Mouse (Mus musculus) G1E (cell line): ENCODE measurements around the gene Slc35e1. TPM values are rescaled to one million over a fixed set of nuclear protein-coding genes. Genes with fewer than 3 reads are reported as not detected.
A peak's percentile ranks its signal among the peaks of the same experiment; 100 is the strongest.

ENCODE experiments used
- ATAC-seq: 2 replicates; pipeline ENCODE4 v1.8.0; 2016; ENCODE audit warnings: mild to moderate bottlenecking; ENCODE audit not compliant: insufficient number of reproducible peaks, poor library complexity, low FRiP score, severe bottlenecking; ENCODE audit errors: extremely low read depth
- DNase-seq: peaks from one replicate; pipeline ENCODE4 v3.0.0; 2012; ENCODE audit warnings: low spot score
- H3K27me3 ChIP-seq: 2 replicates; pipeline ENCODE4 v1.6.1; 2012; ENCODE audit warnings: mild to moderate bottlenecking, low read length, inconsistent platforms; ENCODE audit not compliant: insufficient read depth
- H3K36me3 ChIP-seq: replicated peaks from 2 replicates; pipeline ENCODE3; 2012; ENCODE audit warnings: mild to moderate bottlenecking, inconsistent platforms
- H3K4me1 ChIP-seq: 2 replicates; pipeline ENCODE4 v1.6.1; 2012; ENCODE audit warnings: low read depth, low read length, inconsistent platforms, mixed read lengths; ENCODE audit not compliant: insufficient read depth
- H3K4me3 ChIP-seq: 2 replicates; pipeline ENCODE4 v1.5.1; 2012; ENCODE audit warnings: low read depth, mild to moderate bottlenecking, inconsistent platforms, low read length, moderate library complexity, mixed read lengths
- H3K9me3 ChIP-seq: replicated peaks from 2 replicates; pipeline ENCODE4 v1.6.1; 2012; ENCODE audit warnings: inconsistent platforms
- CTCF ChIP-seq: IDR thresholded peaks from 2 replicates; pipeline ENCODE4 v1.5.1; 2012; ENCODE audit warnings: low read depth, low read length, inconsistent platforms, mixed read lengths
- GATA1 ChIP-seq: IDR thresholded peaks from 2 replicates; pipeline ENCODE4 v1.6.1; 2012; ENCODE audit warnings: borderline replicate concordance, low read length, inconsistent platforms, mixed read lengths
- GATA2 ChIP-seq: IDR thresholded peaks from 2 replicates; pipeline ENCODE4 v1.6.1; 2012; ENCODE audit warnings: low read depth, low read length, inconsistent platforms, borderline replicate concordance
- POLR2AphosphoS5 ChIP-seq: IDR thresholded peaks from 2 replicates; pipeline ENCODE4 v1.6.1; 2012; ENCODE audit warnings: low read depth, low read length, inconsistent platforms; ENCODE audit not compliant: insufficient replicate concordance
- TAL1 ChIP-seq: conservative IDR thresholded peaks from 2 replicates; pipeline ENCODE4 v1.6.1; 2012; ENCODE audit warnings: low read depth, low read length, inconsistent platforms, mixed read lengths
- polyA plus RNA-seq: library from polyadenylated mRNA; stranded (reverse); fragments of >175 nt; gene quantifications from 2 replicates; pipeline ENCODE4 v1.2.3, GENCODE M21; 2012
- total RNA-seq, 2 experiments: library from RNA; stranded (forward) in 1 of 2; stranded (reverse) in 1 of 2; fragments of 200-1000 nt in 1 of 2; fragments of >200 nt in 1 of 2; fragmentation: Nextera tagmentation in 1 of 2; gene quantifications; 2 replicates each; pipeline ENCODE4 v1.2.3; 2014 to 2017

The Slc35e1 gene
- total and polyA plus RNA-seq, 3 experiments: 9.0 to 40.9 (median 22.7) TPM

DNA sequence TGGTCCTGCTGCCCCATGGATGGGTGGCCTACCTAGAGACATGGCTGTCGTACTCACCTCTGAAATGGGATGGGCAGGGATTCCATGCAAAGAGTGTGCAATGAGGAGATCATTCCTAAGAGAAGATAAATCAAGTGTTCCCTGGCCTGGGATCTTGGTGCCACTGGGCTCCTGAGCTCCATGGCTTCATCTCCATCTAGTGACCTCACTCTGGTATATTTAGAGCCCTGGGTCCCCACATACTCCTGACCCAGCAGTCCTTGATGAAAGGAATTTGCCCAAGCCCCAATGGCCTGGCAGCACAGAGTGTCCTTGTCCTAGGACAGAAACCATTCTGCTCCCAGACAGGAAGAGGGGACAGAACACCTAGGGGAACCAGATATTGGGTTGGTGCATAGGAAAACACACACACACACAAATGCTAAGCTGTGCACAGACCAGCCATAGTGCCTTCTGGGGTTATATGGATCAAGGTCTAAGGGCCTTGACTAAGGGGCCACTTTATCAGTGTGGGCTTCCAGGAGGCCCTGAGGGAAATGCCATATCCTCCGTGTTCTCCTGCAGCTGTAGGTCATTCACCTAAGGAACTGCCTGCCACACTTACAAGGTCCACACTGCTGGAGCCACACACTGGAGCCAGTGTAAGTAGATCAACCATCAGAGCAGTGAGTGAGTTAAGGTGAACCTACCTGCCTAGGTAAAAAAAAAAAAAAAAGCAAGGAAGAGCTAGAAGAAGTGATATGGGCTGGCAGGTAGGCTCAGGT is 7.3 kb upstream of the Slc35e1 start:
- peaks cover 100% of the 10 kb centered on the region for H3K36me3 ChIP-seq

DNA sequence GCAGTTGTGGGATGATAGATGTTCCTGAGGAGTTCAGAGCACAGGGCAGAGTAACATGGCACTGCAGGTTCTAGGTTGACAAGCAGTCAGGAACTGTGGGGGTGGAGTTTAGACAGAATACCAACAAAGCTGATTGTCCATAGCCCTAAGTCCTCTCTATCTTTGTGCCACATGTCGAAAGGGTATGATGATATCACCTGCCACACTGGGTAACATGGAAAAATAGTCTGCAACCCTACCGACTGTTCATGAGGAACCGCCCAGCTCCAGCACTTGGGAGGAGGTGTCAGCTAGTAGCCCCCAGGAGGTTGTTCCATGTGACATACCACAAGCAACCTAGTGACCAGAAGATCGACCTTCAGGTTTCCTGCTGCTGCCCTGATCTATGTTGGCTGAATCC is 6.1 kb upstream of the Slc35e1 start:
- no peak for DNase-seq
- no peaks in the 10 kb centered on the region for H3K9me3 ChIP-seq
- ATAC-seq: no peak
- no peak overlapping the region for H3K4me3 ChIP-seq
- no peaks in the 10 kb centered on the region for H3K27me3 ChIP-seq
- H3K4me1 ChIP-seq: peaks cover 54% of the 10 kb centered on the region
- TF ChIP-seq CTCF (no peak), POLR2AphosphoS5 (no peak), GATA1 (no peak), GATA2 (no peak), TAL1 (no peak)
- peaks cover 99% of the 10 kb centered on the region for H3K36me3 ChIP-seq

More for the DNA sequence above, 7.3 kb upstream of the Slc35e1 start:
- Histone ChIP-seq H3K9me3 (no peaks in the 10 kb centered on the region), H3K4me1 (peaks cover 55% of the 10 kb centered on the region), H3K27me3 (no peaks in the 10 kb centered on the region), H3K4me3 (no peak overlapping the region)
- TF ChIP-seq GATA2: no peak
- TF ChIP-seq TAL1: no peak
- no peak for TF ChIP-seq POLR2AphosphoS5
- no peak for TF ChIP-seq GATA1
- no peak for TF ChIP-seq CTCF
- DNase-seq: no peak
- no peak for ATAC-seq

DNA sequence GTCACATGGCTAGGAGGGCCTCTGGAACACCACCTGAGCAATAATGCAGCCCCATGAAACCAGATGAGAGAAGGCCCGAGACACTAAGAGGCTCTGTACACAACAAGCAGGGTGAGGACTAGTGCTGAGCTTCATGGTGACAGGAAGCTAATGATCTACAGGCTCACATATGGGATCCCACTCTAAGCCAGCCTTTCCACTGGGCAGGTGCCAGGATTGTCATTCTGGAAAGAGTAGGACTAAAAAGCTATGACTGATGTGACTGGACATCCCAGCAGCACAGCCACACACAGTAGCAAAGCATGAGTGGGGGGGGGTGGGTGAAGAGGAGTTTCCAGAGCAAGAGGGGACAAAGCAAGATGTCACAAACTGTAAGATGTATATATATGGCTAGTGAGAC is 5.5 kb upstream of the Slc35e1 start:
- H3K4me1 ChIP-seq: peaks cover 58% of the 10 kb centered on the region
- DNase-seq (no peak), ATAC-seq (no peak)
- H3K9me3 ChIP-seq: no peaks in the 10 kb centered on the region
- TF ChIP-seq GATA1 (no peak), TAL1 (no peak), CTCF (no peak), POLR2AphosphoS5 (no peak), GATA2 (no peak)
- H3K4me3 ChIP-seq: no peak overlapping the region
- no peaks in the 10 kb centered on the region for H3K27me3 ChIP-seq
- peaks cover 95% of the 10 kb centered on the region for H3K36me3 ChIP-seq

DNA sequence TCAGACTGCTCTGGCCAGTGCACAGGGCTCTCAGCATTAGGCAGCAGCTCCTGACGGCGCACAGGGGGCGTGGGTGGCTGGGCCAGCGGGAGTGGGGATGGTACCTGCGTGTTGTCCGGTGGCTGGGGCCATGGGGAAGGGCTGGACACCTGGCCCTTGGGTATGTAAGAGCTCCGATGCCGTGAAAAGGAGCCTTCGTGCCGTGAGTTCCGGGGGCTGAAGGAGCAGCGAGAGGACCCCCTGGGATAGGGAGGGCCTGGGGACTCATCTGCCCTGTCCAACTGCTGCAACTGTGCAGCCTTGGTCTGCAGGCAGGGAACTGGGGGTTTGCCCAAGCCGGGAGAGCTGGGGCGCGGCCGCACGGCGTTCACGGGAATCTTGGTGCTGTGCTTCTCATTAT is 3.8 kb upstream of the Slc35e1 start:
- peaks cover 81% of the 10 kb centered on the region for H3K36me3 ChIP-seq
- H3K4me1 ChIP-seq: peaks cover 62% of the 10 kb centered on the region
- ATAC-seq: no peak
- no peaks in the 10 kb centered on the region for H3K27me3 ChIP-seq
- no peak overlapping the region for H3K4me3 ChIP-seq
- no peaks in the 10 kb centered on the region for H3K9me3 ChIP-seq
- no peak for TF ChIP-seq POLR2AphosphoS5
- TF ChIP-seq GATA1: no peak
- TF ChIP-seq CTCF: no peak
- no peak for TF ChIP-seq TAL1
- TF ChIP-seq GATA2: no peak
- DNase-seq: no peak

DNA sequence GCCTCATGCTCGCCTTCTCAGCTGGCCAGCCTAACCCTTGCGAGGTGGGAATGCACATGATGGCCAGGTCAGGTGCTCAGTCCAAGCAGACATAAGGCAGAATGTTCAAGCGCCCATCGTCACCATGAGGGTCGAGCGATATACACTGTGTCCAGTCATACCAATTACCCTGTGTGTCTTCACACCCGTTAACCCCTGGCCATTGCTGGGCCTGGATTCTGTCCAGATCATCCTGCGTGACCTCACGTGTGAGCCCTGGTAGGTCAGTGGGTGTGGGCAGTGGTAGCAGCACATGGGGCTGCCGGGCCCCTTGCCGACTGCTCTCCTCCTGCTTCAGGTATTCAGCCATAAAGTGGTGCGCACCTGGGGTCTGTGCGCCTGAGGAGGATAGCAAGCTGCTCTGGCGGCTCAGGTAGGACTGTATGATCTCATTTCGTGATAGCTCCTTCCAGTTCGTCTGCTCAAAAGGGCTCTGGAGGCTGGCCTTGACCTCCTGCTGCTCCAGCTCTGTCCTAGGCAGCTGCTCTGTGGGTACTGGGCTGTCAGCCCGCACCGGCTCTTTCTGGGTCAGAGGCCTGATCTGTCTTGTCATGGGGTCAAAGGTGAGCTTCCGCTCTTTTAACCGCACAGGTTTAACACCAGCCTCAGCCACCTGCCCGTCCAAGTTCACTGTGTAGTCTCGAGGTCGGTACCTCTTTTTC is 3.1 kb upstream of the Slc35e1 start:
- no peak for ATAC-seq
- Histone ChIP-seq H3K36me3 (peaks cover 80% of the 10 kb centered on the region), H3K4me1 (peaks cover 66% of the 10 kb centered on the region)

DNA sequence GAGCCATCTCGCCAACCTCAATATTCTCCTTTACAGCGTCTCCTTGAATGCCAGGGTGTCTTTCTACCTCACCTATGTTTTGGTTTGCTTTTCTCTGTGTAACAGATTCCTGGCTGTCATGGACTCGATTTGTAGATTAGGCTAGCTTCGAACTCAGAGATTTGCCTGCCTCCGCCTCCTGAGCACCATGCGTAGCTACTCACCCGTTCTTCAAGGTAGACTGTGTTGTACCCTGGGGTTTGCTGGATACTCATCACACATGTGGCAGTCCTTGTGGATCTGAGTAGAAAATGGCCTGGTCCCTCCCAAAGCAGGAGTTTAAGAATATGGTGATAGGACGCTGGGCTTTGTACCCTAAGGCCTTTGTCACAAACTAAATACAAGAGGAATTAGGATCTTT is 967 bp upstream of the Slc35e1 start:
- peaks cover 65% of the 10 kb centered on the region for H3K4me1 ChIP-seq
- TF ChIP-seq TAL1 (no peak), POLR2AphosphoS5 (no peak), GATA2 (no peak), CTCF (no peak), GATA1 (no peak)
- peaks cover 80% of the 10 kb centered on the region for H3K36me3 ChIP-seq
- H3K4me3 ChIP-seq: peak overlapping the region; percentile 99
- H3K9me3 ChIP-seq: no peaks in the 10 kb centered on the region
- DNase-seq (no peak), ATAC-seq (no peak)
- H3K27me3 ChIP-seq: no peaks in the 10 kb centered on the region

More for the DNA sequence above, 3.1 kb upstream of the Slc35e1 start:
- Histone ChIP-seq H3K27me3 (no peaks in the 10 kb centered on the region), H3K9me3 (no peaks in the 10 kb centered on the region), H3K4me3 (peak overlapping the region; percentile 5; the same call in 1 of the 2 replicates)
- DNase-seq: no peak
- TF ChIP-seq POLR2AphosphoS5 (no peak), CTCF (no peak), GATA2 (no peak), GATA1 (no peak), TAL1 (no peak)
